Mouse (Mus musculus) ES-Bruce4 (cell line): Measurements from ENCODE around the gene Mrrf.

ENCODE experiments used
- CTCF ChIP-seq: IDR thresholded peaks from one replicate; pipeline ENCODE4 v1.8.1; 2011; ENCODE audit warnings: low read depth, low read length
- EP300 ChIP-seq: IDR thresholded peaks from 2 replicates; pipeline ENCODE4 v1.6.1; 2011; ENCODE audit warnings: low read depth, low read length; ENCODE audit not compliant: insufficient read depth
- POLR2A ChIP-seq: IDR thresholded peaks from one replicate; pipeline ENCODE4 v1.8.1; 2011; ENCODE audit warnings: low read length; ENCODE audit not compliant: insufficient read depth

DNA sequence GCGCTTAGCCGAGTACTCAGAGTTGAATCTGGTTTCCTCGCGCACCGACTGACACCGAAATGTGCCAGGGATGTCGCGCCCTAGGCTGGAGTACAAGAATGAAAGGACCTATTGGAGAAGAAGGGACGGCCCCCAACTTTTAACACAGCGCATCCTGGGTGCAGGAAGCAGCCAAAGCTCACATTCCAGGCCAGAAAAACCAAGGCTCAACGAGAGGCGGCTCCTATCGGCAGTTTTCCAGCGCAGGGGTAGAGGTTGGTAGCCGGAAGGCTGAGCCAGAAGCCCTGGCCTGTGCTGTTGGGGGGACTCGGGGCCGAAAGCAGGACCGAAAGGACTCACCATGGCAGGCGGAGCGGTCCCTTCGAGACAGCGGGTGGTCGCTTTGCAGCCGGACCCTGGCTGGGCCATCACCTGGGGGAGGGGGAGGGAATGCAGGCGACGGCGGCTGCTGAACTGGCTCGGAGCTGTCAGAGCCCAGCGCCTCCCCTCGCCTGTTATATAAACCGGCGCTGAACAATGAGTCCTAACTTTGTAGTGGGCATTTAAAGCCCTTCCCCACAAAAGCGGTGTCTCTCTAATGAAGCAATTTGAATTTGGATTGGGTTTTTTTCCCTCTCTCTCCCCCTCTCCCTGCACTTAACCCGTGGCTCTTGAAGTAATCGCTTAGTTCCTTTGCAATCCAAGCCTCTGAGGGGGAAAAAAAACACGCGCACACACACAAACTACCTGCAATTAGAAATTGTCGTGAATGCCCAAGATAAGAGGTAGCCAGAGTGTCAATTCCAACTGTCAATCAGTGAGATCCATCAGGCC lies 32.4 kb upstream of the Mrrf start:
- TF ChIP-seq CTCF (no peak), POLR2A (no peak), EP300 (no peak)
